In genomic region chr8:120265471-120265870, GRCm38 (mm10) we compare ENCODE assay signal across 8 mouse cellular contexts. TPM values are rescaled to one million over a fixed set of nuclear protein-coding genes. Genes with fewer than 3 reads are reported as not detected.
DNase-seq lines count a peak whose midpoint lies in the region; ATAC-seq and TF ChIP-seq lines count a peak whose summit lies in the region.

No protein-coding gene starts in this region.

- no peak overlapping the region for H3K27ac ChIP-seq in ES-E14 (ENCODE audit: insufficient read depth, low read depth, low read length, poor library complexity, severe bottlenecking)
- peak overlapping the region; percentile 84 for H3K27ac ChIP-seq in intestine, embryonic 16.5 days (ENCODE audit: low read length)
- H3K27ac ChIP-seq in liver, embryonic 14.5 days = no peak overlapping the region
- H3K27ac ChIP-seq in neural tube, embryonic 12.5 days = peak overlapping the region; percentile 80

- ATAC-seq in intestine, embryonic 16.5 days = peak; percentile 72
- peak; percentile 52 for ATAC-seq in liver, embryonic 14.5 days (ENCODE audit: insufficient read depth)
- ATAC-seq in neural tube, embryonic 12.5 days (ENCODE audit: low FRiP score, low read depth) = peak; percentile 57

- no peak for TF ChIP-seq CTCF in liver, embryonic 14.5 days (IDR thresholded peaks at IDR 0.05; ENCODE audit: low read depth)

- 0 out of 2 replicates have a peak overlapping the region, but pooled peaks have one; percentile 20 for H3K9ac ChIP-seq in ES-E14 (ENCODE audit: insufficient read depth, low read depth, low read length, poor library complexity, severe bottlenecking)
- no peak overlapping the region for H3K9ac ChIP-seq in intestine, embryonic 16.5 days (ENCODE audit: low read depth, low read length)
- H3K9ac ChIP-seq in liver, embryonic 14.5 days (replicated peaks) = no peak overlapping the region
- peak overlapping the region; percentile 35; the same call in 1 of the 2 replicates for H3K9ac ChIP-seq in neural tube, embryonic 12.5 days

- 12% methylated on average over 4 of the region's 4 CpGs for WGBS in intestine, embryonic 16.5 days
- WGBS in liver, embryonic 14.5 days (ENCODE audit: insufficient replicate concordance) = 39% methylated on average over 4 of the region's 4 CpGs
- WGBS in neural tube, embryonic 12.5 days = 3% methylated on average over 4 of the region's 4 CpGs

- in situ Hi-C loops in ES-E14 (cut with MboI; ENCODE audit: low sequenced_read_pairs in 2 of 2, unreplicated experiment in 2 of 2) = no loop called here

- no peaks in the 10 kb centered on the region for H3K36me3 ChIP-seq in ES-E14 (ENCODE audit: control insufficient read depth, insufficient read depth, low read length, poor library complexity, severe bottlenecking)
- no peaks in the 10 kb centered on the region for H3K36me3 ChIP-seq in intestine, embryonic 16.5 days (ENCODE audit: control insufficient read depth, insufficient read depth, low read length)
- no peaks in the 10 kb centered on the region for H3K36me3 ChIP-seq in liver, embryonic 14.5 days (replicated peaks; ENCODE audit: control insufficient read depth, insufficient read depth, low read depth)
- H3K36me3 ChIP-seq in neural tube, embryonic 12.5 days = no peaks in the 10 kb centered on the region

- no peak for TF ChIP-seq EP300 in liver, embryonic 14.5 days (IDR thresholded peaks at IDR 0.05; ENCODE audit: low read depth)

- no peaks in the 10 kb centered on the region for H3K27me3 ChIP-seq in intestine, embryonic 16.5 days (replicated peaks; ENCODE audit: control insufficient read depth, insufficient read depth, low read length)
- no peaks in the 10 kb centered on the region; the same call in 1 of the 2 replicates for H3K27me3 ChIP-seq in liver, embryonic 14.5 days (ENCODE audit: control insufficient read depth, insufficient read depth, low read length)
- no peaks in the 10 kb centered on the region for H3K27me3 ChIP-seq in neural tube, embryonic 12.5 days (replicated peaks)

- DNase-seq in ES-E14 (ENCODE audit: low read depth, low spot score) = no peak
- peak; percentile 87 for DNase-seq in embryo, embryonic 10 days (ENCODE audit: low spot score)
- peak; percentile 99 for DNase-seq in heart, adult 11 months
- DNase-seq in liver, embryonic 14.5 days (ENCODE audit: low read depth in 3 of 3, low spot score in 3 of 3) = no peak
- no peak for DNase-seq in c-Kit-positive CD71-positive TER-119-positive erythroid progenitor cells, embryonic 14.5 days (ENCODE audit: low spot score)
- no peak for DNase-seq in right cerebral cortex, adult 18-20 months

- H3K4me1 ChIP-seq in ES-E14 (ENCODE audit: control insufficient read depth in 2 of 2, insufficient read depth in 2 of 2, low read length in 2 of 2, poor library complexity in 1 of 2) = peaks cover 9 to 19% of the 10 kb centered on the region in 2 experiments
- H3K4me1 ChIP-seq in intestine, embryonic 16.5 days (ENCODE audit: control insufficient read depth, insufficient read depth, low read length) = peaks cover 51% of the 10 kb centered on the region
- H3K4me1 ChIP-seq in liver, embryonic 14.5 days (replicated peaks; ENCODE audit: control insufficient read depth in 2 of 2, insufficient read depth in 2 of 2, low read length in 1 of 2) = no peaks in the 10 kb centered on the region
- H3K4me1 ChIP-seq in neural tube, embryonic 12.5 days = peaks cover 85% of the 10 kb centered on the region

- H3K4me2 ChIP-seq in intestine, embryonic 16.5 days (ENCODE audit: low read depth, low read length) = 0 out of 2 replicates have a peak overlapping the region, but pooled peaks have one; percentile 47
- no peak overlapping the region for H3K4me2 ChIP-seq in liver, embryonic 14.5 days (ENCODE audit: low read depth)
- H3K4me2 ChIP-seq in neural tube, embryonic 12.5 days (replicated peaks) = peak overlapping the region; percentile 45

- H3K9me3 ChIP-seq in ES-E14 (ENCODE audit: control insufficient read depth, insufficient read depth, low read depth, low read length) = no peaks in the 10 kb centered on the region
- no peaks in the 10 kb centered on the region for H3K9me3 ChIP-seq in intestine, embryonic 16.5 days (ENCODE audit: control insufficient read depth, low read length)
- H3K9me3 ChIP-seq in liver, embryonic 14.5 days (ENCODE audit: control insufficient read depth, low read length) = no peaks in the 10 kb centered on the region
- no peaks in the 10 kb centered on the region for H3K9me3 ChIP-seq in neural tube, embryonic 12.5 days

- peak overlapping the region in 1 of 2 experiments; percentile 26; a peak in 1 of 4 replicates for H3K4me3 ChIP-seq in ES-E14 (ENCODE audit: insufficient read depth in 1 of 2, low read depth in 1 of 2, low read length in 2 of 2, poor library complexity in 1 of 2, severe bottlenecking in 1 of 2)
- H3K4me3 ChIP-seq in intestine, embryonic 16.5 days (ENCODE audit: low read length) = no peak overlapping the region
- H3K4me3 ChIP-seq in liver, embryonic 14.5 days (ENCODE audit: insufficient read depth in 1 of 2, low read depth in 2 of 2, low read length in 2 of 2) = no peak overlapping the region
- no peak overlapping the region for H3K4me3 ChIP-seq in neural tube, embryonic 12.5 days

TF ChIP-seq in ES-E14, 5 proteins besides CTCF, POLR2A, EP300 and RAD21:
- TF ChIP-seq ZC3H11A (IDR thresholded peaks at IDR 0.05; ENCODE audit: borderline replicate concordance, low read depth, low read length) (no peak), HCFC1 (IDR thresholded peaks at IDR 0.05; ENCODE audit: borderline replicate concordance, insufficient read depth, low read length) (no peak), MAFK (IDR thresholded peaks at IDR 0.05; ENCODE audit: insufficient read depth, low read depth, low read length) (no peak), CHD2 (IDR thresholded peaks at IDR 0.05; ENCODE audit: low read depth, low read length) (no peak), ZNF384 (IDR thresholded peaks at IDR 0.05; ENCODE audit: low read depth, low read length) (no peak)

RNA-seq across cellular contexts. Expression of gene Gse1, which starts 37.2 kb away (rescaled TPM):
- total RNA-seq in ES-E14 (2012; rRNA removed) = 21.4 and 32.7 TPM in 2 replicates
- 7.3 and 8.3 TPM in 2 replicates for polyA plus RNA-seq in intestine, embryonic 16.5 days (2015; fragmentation: Nextera tagmentation; extraction: Ambion mirVana)
- polyA plus RNA-seq in liver, embryonic 14.5 days (2012; rRNA removed) = 14.9 and 16.0 TPM in 2 replicates
- 11.4 and 13.9 TPM in 2 replicates for polyA plus RNA-seq in liver, embryonic 14.5 days (2014; fragmentation: Nextera tagmentation; extraction: Ambion mirVana)
- polyA plus RNA-seq in neural tube, embryonic 12.5 days (2016; fragmentation: Nextera tagmentation; extraction: Ambion mirVana) = 26.0 and 30.5 TPM in 2 replicates

Comparison
In these comparisons a context has a peak if more than half of its experiments do, and no peak if none do; other contexts are left out.
1. DNase-seq: peak in embryo, embryonic 10 days (single experiment) and heart, adult 11 months (single experiment); none in ES-E14 (single experiment), liver, embryonic 14.5 days (0 of 3), c-Kit-positive CD71-positive TER-119-positive erythroid progenitor cells, embryonic 14.5 days (single experiment) and right cerebral cortex, adult 18-20 months (single experiment).
2. H3K27ac ChIP-seq: peak in intestine, embryonic 16.5 days (single experiment) and neural tube, embryonic 12.5 days (single experiment); none in ES-E14 (single experiment) and liver, embryonic 14.5 days (single experiment).
3. H3K9ac ChIP-seq: peak in ES-E14 (single experiment) and neural tube, embryonic 12.5 days (single experiment); none in intestine, embryonic 16.5 days (single experiment) and liver, embryonic 14.5 days (single experiment).
4. Peak in every context shown above with its lines, with median percentiles within 50 percentile points of each other: ATAC-seq.